Mouse (Mus musculus): ENCODE measurements at regions not wholly inside any gene's neighbourhood (a gene's known extent, or its start where the extent isn't known, plus 50 kb on each side); places are given as distances from the start of the nearest gene placed in this dataset.

GRCm38 (mm10) chr4:100616161-100616915 lies 137.7 kb downstream of the Ube2u start:
- Histone ChIP-seq H3K27me3 (no peaks in the 10 kb centered on the region), H3K27ac (no peak overlapping the region), H3K9ac (no peak overlapping the region), H3K9me3 (no peaks in the 10 kb centered on the region), H3K4me1 (no peaks in the 10 kb centered on the region), H3K4me2 (no peak overlapping the region), H3K36me3 (no peaks in the 10 kb centered on the region), H3K4me3 (no peak overlapping the region)
- ATAC-seq (ENCODE audit: borderline replicate concordance, extremely low read depth, low FRiP score, low TSS enrichment), result no peak
- WGBS, result 55% methylated on average over 8 of the region's 8 CpGs

GRCm38 (mm10) chr4:100616916-100617488 lies 138.4 kb downstream of the Ube2u start:
- no peaks in the 10 kb centered on the region for H3K4me1 ChIP-seq
- no peaks in the 10 kb centered on the region for H3K27me3 ChIP-seq
- no peaks in the 10 kb centered on the region for H3K9me3 ChIP-seq
- no peak for ATAC-seq (ENCODE audit: borderline replicate concordance, extremely low read depth, low FRiP score, low TSS enrichment)
- H3K9ac ChIP-seq, result no peak overlapping the region
- H3K27ac ChIP-seq, result no peak overlapping the region
- H3K4me2 ChIP-seq, result no peak overlapping the region
- H3K4me3 ChIP-seq, result no peak overlapping the region
- 39% methylated on average over 11 of the region's 11 CpGs for WGBS
- H3K36me3 ChIP-seq, result no peaks in the 10 kb centered on the region

- no peak for ATAC-seq (ENCODE audit: borderline replicate concordance, extremely low read depth, low FRiP score, low TSS enrichment)
- H3K4me2 ChIP-seq, result no peak overlapping the region
- H3K9ac ChIP-seq, result no peak overlapping the region
- no peak overlapping the region for H3K27ac ChIP-seq
- no peaks in the 10 kb centered on the region for H3K4me1 ChIP-seq
- no peaks in the 10 kb centered on the region for H3K36me3 ChIP-seq
- H3K4me3 ChIP-seq, result no peak overlapping the region
- 91% methylated on average over 3 of the region's 5 CpGs for WGBS
- H3K27me3 ChIP-seq, result no peaks in the 10 kb centered on the region
- H3K9me3 ChIP-seq, result no peaks in the 10 kb centered on the region
Observed at GRCm38 (mm10) chr4:100624656-100625055, 146.0 kb downstream of the Ube2u start.

- H3K9me3 ChIP-seq, result no peaks in the 10 kb centered on the region
- no peaks in the 10 kb centered on the region for H3K36me3 ChIP-seq
- WGBS, result 45% methylated on average over 4 of the region's 4 CpGs
- no peaks in the 10 kb centered on the region for H3K27me3 ChIP-seq
- no peak overlapping the region for H3K27ac ChIP-seq
- ATAC-seq (ENCODE audit: borderline replicate concordance, extremely low read depth, low FRiP score, low TSS enrichment), result no peak
- H3K4me3 ChIP-seq, result no peak overlapping the region
- no peak overlapping the region for H3K9ac ChIP-seq
- no peaks in the 10 kb centered on the region for H3K4me1 ChIP-seq
- H3K4me2 ChIP-seq, result no peak overlapping the region
Observed at GRCm38 (mm10) chr4:100626551-100626950, 147.9 kb downstream of the Ube2u start.

- H3K27me3 ChIP-seq, result no peaks in the 10 kb centered on the region
- WGBS, result 28% methylated on average over 2 of the region's 2 CpGs
- no peak overlapping the region for H3K9ac ChIP-seq
- no peak overlapping the region for H3K4me3 ChIP-seq
- no peak overlapping the region for H3K4me2 ChIP-seq
- H3K9me3 ChIP-seq, result no peaks in the 10 kb centered on the region
- ATAC-seq (ENCODE audit: borderline replicate concordance, extremely low read depth, low FRiP score, low TSS enrichment), result no peak
- H3K27ac ChIP-seq, result no peak overlapping the region
- no peaks in the 10 kb centered on the region for H3K36me3 ChIP-seq
- H3K4me1 ChIP-seq, result peaks cover 5% of the 10 kb centered on the region; the same call in 1 of the 2 replicates
Observed at GRCm38 (mm10) chr4:100634388-100634787, 142.1 kb upstream of the Cachd1 start.

GRCm38 (mm10) chr4:100637597-100637996 lies 138.9 kb upstream of the Cachd1 start:
- no peak overlapping the region for H3K9ac ChIP-seq
- no peaks in the 10 kb centered on the region for H3K27me3 ChIP-seq
- H3K4me3 ChIP-seq, result no peak overlapping the region
- H3K9me3 ChIP-seq, result no peaks in the 10 kb centered on the region
- H3K4me1 ChIP-seq, result peaks cover 5% of the 10 kb centered on the region; the same call in 1 of the 2 replicates
- 73% methylated on average over 2 of the region's 2 CpGs for WGBS
- H3K4me2 ChIP-seq, result no peak overlapping the region
- no peak for ATAC-seq (ENCODE audit: borderline replicate concordance, extremely low read depth, low FRiP score, low TSS enrichment)
- H3K27ac ChIP-seq, result no peak overlapping the region
- no peaks in the 10 kb centered on the region for H3K36me3 ChIP-seq

- 38% methylated on average over 1 of the region's 1 CpGs for WGBS
- Histone ChIP-seq H3K9ac (no peak overlapping the region), H3K9me3 (no peaks in the 10 kb centered on the region), H3K27me3 (no peaks in the 10 kb centered on the region), H3K27ac (no peak overlapping the region), H3K4me2 (no peak overlapping the region), H3K4me3 (no peak overlapping the region), H3K36me3 (no peaks in the 10 kb centered on the region), H3K4me1 (0 out of 2 replicates have a peak, but pooled peaks cover 3% of the 10 kb centered on the region)
- no peak for ATAC-seq (ENCODE audit: borderline replicate concordance, extremely low read depth, low FRiP score, low TSS enrichment)
Observed at GRCm38 (mm10) chr4:100661154-100661553, 115.3 kb upstream of the Cachd1 start.

- WGBS, result 29% methylated on average over 5 of the region's 5 CpGs
- no peak for ATAC-seq (ENCODE audit: borderline replicate concordance, extremely low read depth, low FRiP score, low TSS enrichment)
- Histone ChIP-seq H3K4me1 (0 out of 2 replicates have a peak, but pooled peaks cover 3% of the 10 kb centered on the region), H3K27ac (no peak overlapping the region), H3K4me2 (no peak overlapping the region), H3K4me3 (no peak overlapping the region), H3K27me3 (no peaks in the 10 kb centered on the region), H3K36me3 (no peaks in the 10 kb centered on the region), H3K9ac (no peak overlapping the region), H3K9me3 (no peaks in the 10 kb centered on the region)
Observed at GRCm38 (mm10) chr4:100664619-100665264, 111.7 kb upstream of the Cachd1 start.

GRCm38 (mm10) chr4:100670553-100670952 lies 105.9 kb upstream of the Cachd1 start:
- Histone ChIP-seq H3K4me1 (no peaks in the 10 kb centered on the region), H3K9ac (no peak overlapping the region), H3K9me3 (no peaks in the 10 kb centered on the region), H3K36me3 (no peaks in the 10 kb centered on the region), H3K4me2 (no peak overlapping the region), H3K4me3 (no peak overlapping the region), H3K27me3 (no peaks in the 10 kb centered on the region), H3K27ac (no peak overlapping the region)
- WGBS, result 54% methylated on average over 5 of the region's 5 CpGs
- ATAC-seq (ENCODE audit: borderline replicate concordance, extremely low read depth, low FRiP score, low TSS enrichment), result no peak

GRCm38 (mm10) chr4:100674916-100675315 lies 101.6 kb upstream of the Cachd1 start:
- no peak for ATAC-seq (ENCODE audit: borderline replicate concordance, extremely low read depth, low FRiP score, low TSS enrichment)
- no peak overlapping the region for H3K27ac ChIP-seq
- no peak overlapping the region for H3K4me3 ChIP-seq
- no peak overlapping the region for H3K9ac ChIP-seq
- no peaks in the 10 kb centered on the region for H3K27me3 ChIP-seq
- 84% methylated on average over 4 of the region's 4 CpGs for WGBS
- no peak overlapping the region for H3K4me2 ChIP-seq
- no peaks in the 10 kb centered on the region for H3K9me3 ChIP-seq
- no peaks in the 10 kb centered on the region for H3K4me1 ChIP-seq
- no peaks in the 10 kb centered on the region for H3K36me3 ChIP-seq

- no peaks in the 10 kb centered on the region for H3K27me3 ChIP-seq
- H3K4me2 ChIP-seq, result no peak overlapping the region
- H3K27ac ChIP-seq, result no peak overlapping the region
- ATAC-seq (ENCODE audit: borderline replicate concordance, extremely low read depth, low FRiP score, low TSS enrichment), result no peak
- no peak overlapping the region for H3K9ac ChIP-seq
- WGBS, result 63% methylated on average over 7 of the region's 7 CpGs
- H3K4me1 ChIP-seq, result no peaks in the 10 kb centered on the region
- H3K36me3 ChIP-seq, result no peaks in the 10 kb centered on the region
- H3K9me3 ChIP-seq, result no peaks in the 10 kb centered on the region
- H3K4me3 ChIP-seq, result no peak overlapping the region
Observed at GRCm38 (mm10) chr4:100683757-100684156, 92.7 kb upstream of the Cachd1 start.

GRCm38 (mm10) chr4:100700002-100700401 lies 76.5 kb upstream of the Cachd1 start:
- Histone ChIP-seq H3K27me3 (no peaks in the 10 kb centered on the region), H3K4me2 (no peak overlapping the region), H3K4me3 (no peak overlapping the region), H3K9me3 (no peaks in the 10 kb centered on the region), H3K27ac (no peak overlapping the region), H3K36me3 (no peaks in the 10 kb centered on the region), H3K4me1 (no peaks in the 10 kb centered on the region), H3K9ac (no peak overlapping the region)
- no peak for ATAC-seq (ENCODE audit: borderline replicate concordance, extremely low read depth, low FRiP score, low TSS enrichment)
- WGBS, result 59% methylated on average over 5 of the region's 5 CpGs

All from lung, embryonic 15.5 days (tissue).